Mouse (Mus musculus) left cerebral cortex, postnatal 25 days (tissue): Measurements from ENCODE around the gene Plcd1. TPM values are rescaled to one million over a fixed set of nuclear protein-coding genes. Genes with fewer than 3 reads are reported as not detected.
A peak's percentile ranks its signal among the peaks of the same experiment; 100 is the strongest.

ENCODE experiments used
- DNase-seq, 2 experiments: peaks; one replicate each; pipeline ENCODE4 v3.0.0; 2022; ENCODE audit warnings: low spot score in 2 of 2, mixed read lengths in 1 of 2
- intact Hi-C: fragments of 180-260 bp; cut with DNase I; formaldehyde crosslinking; loops from one replicate; pipeline ENCODE4 v1.15.1; 2025
- total RNA-seq, 2 experiments: library from RNA; stranded (reverse); gene quantifications; 2 replicates each; pipeline ENCODE4 v1.2.3; 2021

Plcd1 gene
- total RNA-seq, 2 experiments from 2014 or later, result 9.7 to 10.8 TPM

DNA sequence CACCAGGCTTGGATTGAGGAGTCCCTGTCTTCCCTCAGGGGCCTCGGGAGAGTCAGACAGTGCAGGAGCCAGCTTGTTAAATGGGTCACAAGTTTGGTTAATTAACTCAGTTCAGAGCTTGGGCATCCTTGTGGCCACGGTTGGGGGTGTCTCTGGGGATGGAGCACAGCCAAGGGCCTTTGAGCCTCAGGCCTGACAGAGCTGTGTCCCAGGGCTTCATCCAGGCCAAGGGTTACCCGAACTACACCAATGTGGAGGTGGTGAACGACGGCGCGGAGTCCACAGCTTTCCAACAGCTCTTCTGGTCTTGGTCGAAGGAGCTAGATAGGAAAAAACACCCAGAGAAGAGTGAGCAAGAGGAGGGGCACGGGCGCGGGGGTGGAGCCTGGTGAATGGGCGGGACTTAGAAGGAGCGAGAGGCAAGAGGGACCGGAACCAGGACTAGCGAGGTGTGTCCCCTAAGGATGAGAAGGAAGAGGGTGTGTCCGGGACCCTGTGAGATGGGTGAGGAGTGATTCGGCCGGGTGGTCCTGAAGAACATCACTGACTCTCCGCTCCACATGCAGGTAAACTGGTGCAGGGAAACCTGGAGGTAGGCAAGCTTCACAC is 30.2 kb downstream of the Plcd1 start:
- intact Hi-C loops, result loop anchor here (10.0 kb wide), 1 partner anchor 348 kb away; no protein-coding TSS in a partner anchor
- DNase-seq, result no peak

DNA sequence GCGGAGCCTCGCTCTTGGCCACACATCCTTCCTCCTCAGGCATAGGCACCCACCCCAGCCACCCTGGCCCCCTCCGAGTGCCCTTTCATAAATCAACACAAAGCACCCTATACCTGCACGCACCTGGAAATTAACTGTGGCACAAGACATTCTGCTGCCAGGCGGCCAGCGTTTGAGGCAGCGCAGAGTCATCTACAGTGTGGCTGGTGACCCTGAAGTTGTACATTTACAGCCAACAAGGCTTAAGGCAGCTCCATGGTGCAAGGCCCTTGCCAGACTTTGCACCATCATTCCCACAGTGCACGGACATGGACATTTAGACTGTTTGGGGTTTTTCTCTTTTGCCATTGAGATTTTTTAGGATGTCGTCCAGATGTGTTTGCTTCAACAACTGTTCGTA is 32.6 kb downstream of the Plcd1 start:
- intact Hi-C loops, result loop anchor here (10.0 kb wide), 1 partner anchor 346 kb away; no protein-coding TSS in a partner anchor
- DNase-seq, result no peak

DNA sequence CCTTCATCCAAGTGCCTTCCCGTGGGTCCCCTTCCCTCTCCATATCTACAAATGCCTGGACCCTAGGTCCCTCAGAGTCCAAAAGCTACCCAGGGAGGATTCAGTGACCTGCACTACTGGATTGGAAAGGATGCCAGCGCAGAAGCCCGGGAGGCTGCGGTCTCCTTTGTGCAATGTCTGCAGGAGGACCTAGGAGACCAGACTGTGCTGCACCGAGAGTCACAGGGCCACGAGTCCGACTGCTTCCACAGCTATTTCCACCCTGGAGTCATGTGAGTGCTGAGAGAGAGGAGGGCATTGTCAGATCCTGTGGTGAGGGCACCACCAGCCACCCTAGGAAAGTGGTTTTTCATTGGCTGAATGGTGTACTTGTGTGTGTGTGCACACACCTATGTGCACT is 35.1 kb downstream of the Plcd1 start:
- intact Hi-C loops, result no loop called here
- no peak for DNase-seq

DNA sequence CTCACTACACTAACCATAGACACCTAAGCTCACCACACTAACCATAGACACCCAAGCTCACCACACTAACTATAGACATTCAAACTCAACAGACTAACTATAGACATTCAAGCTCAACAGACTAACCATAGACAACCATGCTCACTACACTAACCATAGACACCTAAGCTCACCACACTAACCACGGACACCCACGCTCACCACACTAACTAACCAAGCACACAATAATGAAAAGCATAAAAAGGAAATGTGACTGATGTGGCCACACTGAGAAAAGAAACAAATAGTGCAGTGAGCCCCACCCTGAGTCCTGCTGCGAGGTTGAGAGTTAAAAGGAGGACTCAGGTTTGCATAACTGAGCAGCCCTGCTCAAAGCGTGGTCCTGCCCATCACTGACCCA is 38.0 kb downstream of the Plcd1 start:
- no peak for DNase-seq
- intact Hi-C loops, result no loop called here

DNA sequence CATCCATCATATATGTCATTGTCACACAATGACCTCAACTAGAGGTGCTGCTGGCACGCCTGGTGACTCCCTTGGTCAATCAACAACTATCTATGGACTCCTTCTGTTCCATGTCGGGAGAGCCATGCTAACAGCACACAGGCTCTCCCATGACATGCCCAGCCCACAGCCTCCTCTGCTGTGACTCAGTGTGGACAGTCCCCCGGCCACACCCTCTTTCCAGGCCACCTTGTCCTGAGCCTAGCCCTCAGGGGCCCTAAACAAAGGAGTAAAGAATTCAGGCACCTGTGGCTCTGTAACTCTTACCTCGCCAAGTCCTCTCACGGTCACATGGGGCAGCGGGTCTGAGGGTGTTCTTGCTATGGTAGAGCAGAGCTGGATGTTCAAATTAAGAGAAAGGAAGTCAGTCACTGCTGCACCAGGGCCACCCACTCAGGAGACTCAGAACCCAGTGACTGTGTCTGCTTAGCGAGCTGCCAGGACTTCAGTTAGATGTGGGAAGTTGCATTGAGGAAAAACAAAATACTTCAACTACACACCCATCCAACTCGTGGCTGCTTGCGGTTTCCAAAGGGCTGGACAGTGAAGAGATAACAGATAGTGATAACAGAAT is 39.2 kb downstream of the Plcd1 start:
- DNase-seq, result peak in 1 of 2 experiments; percentile 41
- intact Hi-C loops, result no loop called here

DNA sequence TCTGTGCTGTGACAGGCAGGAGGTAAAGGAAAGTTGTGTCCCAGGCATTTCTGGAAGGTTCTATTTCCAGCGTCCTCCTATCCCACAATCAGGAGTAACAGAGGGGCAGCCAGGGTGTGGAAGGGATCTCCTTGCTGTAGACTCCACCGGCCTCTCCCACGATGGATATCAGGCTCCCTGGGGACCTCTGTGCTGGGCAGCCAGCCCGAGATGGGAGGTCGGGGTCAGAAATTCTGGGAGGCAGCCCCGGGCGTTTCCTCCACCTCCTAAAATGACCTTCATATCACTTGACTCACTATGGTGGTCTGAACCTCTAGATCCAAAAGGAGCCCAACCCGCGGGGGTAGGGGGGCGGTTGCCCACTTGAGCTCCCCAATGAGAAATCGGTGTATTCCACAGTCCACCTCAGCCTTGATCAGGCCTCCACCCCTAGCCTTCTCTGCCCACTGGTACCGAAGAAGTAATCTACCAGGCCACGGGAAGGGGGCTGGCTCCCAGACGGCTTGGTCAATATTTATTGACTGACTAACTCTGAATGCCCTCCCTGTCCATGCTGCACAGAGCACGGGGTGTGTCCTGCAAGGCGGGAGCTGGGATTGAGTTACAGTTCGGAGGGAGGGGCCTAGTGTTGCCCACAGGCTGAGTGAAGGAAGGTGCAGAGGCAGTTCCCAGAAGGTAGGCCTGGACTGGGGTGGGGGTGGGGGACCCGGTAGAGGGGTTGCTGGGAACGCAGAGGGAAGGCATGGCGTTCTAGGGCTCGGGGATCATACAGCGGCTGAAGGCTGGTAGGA is 41.0 kb downstream of the Plcd1 start, which contains the start of gene Vill:
Vill (plus strand) TSS at position 625 of the 791 bp plus-strand sequence.
- no peak for DNase-seq
- intact Hi-C loops, result no loop called here

DNA sequence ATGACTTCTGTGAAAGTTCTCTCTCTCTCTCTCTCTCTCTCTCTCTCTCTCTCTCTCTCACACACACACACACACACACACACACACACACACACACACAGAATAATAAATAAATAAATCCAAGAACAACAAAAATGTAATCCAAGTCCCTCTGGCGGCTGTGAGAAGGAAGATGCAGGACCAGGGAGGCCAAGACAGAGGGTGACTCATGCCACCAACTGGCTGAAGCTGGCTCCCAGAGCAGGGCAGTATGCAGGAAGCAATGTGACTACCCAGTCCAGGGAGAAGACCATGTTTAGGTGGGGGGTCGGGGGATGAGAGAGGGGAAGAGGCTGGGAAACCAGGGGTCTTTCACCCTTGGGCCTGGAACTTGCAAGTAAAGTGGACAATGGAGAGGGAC is 42.1 kb downstream of the Plcd1 start:
- DNase-seq, result no peak
- intact Hi-C loops, result no loop called here

DNA sequence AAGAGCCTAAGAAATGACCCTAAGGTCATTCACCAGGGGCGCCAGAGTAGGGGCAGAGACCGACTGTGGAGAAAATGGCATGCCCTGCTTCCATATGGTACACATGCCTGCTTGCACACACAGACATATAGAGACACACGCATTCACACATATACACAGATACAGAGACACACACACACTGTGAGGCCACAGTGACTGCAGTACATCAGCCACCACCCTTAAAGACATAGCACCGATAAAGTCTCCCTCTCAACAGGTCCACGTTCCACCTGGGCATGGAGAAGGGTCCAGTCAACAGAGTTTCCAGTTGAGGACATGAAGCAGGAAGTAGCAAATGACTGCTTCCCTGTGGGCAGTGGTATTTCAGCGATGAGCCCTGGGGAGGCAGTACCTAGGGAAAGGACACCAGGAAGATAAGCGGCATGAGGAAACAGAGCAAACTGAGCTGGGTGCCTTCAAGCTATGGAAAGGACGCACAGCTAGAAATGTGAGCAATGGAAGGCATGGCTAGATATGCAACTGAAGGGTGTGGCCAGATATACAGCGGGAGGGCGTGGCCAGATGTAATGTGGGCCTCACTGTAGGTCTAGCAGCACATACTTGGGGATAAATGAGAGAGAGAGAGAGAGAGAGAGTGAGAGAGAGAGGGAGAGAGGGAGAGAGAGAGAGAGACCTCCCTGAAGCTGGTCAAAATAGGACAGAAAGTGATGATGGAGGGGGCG is 45.0 kb downstream of the Plcd1 start:
- DNase-seq, result no peak
- intact Hi-C loops, result no loop called here

DNA sequence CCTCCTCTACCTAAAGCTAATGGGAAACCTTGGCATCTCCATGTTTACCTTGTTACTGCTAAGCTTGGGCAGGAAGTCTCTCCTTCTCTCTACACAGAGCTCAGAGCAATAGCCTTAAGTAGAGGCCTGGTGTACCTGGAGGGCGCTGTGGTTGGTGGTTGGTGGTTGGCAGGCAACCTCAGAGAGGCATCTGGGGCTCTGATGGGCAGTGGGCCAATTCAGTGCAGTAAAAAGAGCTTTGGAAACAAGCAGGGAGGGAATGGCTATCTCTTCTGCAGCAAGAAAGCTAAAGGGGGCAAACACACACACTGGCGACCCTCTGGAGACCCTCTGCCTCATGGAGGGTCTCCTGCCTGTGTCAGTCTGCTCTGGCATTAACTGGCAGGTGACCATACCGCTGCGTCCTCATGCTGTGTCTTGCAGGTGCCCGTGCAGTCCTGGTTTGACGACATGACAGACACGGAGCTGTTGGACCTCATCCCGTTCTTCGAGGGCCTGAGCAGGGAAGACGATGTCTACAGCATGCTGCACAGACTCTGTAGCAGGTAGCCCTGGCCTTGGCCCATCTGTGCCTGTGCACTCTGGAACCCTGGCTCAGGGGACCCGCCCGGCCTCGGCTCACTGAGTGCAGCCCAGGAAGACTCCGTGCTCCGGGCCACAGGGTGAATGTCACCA is 53.1 kb downstream of the Plcd1 start:
- no peak for DNase-seq
- intact Hi-C loops, result no loop called here

DNA sequence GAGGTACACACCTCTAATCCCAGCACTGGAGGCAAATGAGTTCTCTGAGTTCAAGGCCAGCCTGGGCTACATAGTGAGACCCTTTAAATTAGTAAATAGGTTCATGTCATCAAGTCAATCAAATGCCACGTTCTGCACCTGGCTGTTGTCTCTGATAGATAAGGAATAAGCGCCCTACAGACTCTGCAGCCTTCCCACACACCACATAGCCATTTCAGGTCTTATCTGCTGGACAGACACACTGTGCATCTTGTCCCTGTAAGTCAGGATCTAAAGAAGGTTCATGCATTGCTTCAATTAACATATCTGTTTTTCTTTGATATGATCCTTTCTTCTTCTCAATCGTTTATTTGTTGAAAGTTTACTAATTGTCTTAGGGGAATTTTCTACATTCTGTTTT is 54.7 kb downstream of the Plcd1 start:
- no peak for DNase-seq
- intact Hi-C loops, result no loop called here

DNA sequence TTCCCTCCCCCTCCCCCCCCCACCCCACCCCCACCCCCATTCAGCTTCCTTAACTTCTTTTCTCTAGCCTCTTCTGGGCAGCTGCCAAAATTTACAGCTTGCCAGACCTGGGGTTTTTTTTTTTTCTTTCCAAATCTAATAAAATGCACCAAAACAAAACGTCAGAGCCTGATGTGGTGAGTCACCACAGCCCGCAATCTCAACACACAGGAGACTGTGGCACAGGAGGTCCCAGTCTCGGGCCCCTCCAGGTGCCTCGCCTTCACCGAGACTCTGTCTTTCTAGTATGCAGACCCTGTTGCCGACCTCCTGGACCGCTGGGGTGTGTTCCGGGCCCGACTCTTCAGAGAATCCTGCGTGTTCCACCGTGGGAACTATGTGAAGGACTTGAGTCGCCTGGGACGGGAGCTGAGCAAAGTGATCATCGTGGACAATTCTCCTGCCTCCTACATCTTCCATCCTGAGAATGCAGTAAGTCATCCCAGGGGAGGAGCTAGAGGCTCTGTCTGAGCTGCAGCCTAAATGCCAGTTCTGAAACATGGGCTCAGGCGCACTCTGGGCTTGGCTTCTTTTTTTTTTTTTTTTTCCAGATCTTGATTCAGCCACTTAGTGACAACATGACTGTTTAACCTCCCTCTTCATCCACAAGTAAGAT is 56.1 kb downstream of the Plcd1 start:
- DNase-seq, result peak; percentile 45 to 71

DNA sequence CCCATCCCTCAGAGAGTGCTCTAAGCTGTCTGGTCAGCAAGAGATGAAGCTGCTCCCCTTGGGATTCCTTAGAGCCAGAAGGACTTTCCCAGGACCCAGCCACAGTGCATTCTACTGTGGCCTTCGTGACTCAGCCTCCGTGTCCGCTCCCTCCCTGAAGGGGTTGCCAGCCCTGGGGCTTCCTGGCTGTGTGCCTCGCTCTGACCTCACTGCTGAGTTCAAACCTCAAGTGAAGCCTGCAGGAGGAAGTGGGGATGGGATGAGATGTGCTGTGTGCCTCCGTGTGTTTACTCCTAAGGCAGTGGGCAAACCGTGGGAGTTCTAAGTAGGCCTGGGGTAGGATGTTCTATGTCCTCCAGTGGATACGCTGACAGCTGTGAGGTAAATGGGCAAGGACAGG is 57.5 kb downstream of the Plcd1 start:
- intact Hi-C loops, result no loop called here
- DNase-seq, result peak in 1 of 2 experiments; percentile 33

More for the DNA sequence above, 56.1 kb downstream of the Plcd1 start:
- intact Hi-C loops, result no loop called here

DNA sequence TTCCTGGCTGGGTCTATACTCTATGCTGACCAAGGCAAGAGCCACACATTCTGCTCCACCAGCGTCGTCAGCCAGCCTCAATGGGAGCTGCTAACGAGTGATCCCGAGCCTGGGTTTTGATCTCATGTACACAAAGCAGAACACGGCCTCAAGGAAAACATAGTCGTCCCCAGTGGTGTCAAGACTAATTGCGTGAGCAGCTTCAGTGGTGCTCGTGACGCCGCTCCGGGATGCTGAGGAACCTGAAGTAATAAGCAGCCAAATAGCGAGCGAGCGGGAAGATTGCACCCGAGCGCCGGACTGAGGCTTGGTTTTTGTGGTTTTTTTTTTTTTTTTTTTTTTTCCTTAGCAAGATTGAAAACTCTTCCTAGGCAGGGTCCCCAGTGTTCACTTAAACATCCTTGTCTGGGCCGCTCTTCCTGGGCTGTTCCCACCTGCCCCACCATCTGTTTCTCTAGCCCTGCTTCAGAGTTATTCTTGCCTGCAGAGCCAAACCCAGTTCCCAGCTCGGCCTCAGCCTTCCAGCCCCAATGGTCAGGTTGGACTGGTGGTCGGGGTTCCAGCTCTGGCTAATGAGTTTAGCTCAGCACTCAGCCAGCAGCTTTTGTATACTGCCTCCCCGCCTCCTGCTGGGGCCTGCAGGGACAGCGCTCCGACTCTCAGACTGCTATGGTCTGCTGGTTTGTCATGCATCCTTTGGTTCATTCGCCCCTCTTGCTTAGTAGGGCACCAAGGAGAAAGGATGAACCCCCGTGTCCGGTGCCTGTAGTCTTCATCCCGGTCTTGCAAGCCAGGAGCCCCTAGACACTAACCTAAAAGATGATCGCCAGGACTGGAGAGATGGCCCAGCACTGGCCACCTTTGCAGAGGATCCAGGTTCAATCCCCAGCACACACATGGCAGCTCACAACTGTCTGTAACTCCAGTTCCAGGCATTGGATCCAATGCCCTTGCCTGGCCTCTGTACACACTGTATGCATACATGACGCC is 58.3 kb downstream of the Plcd1 start:
- DNase-seq, result no peak
- intact Hi-C loops, result no loop called here

DNA sequence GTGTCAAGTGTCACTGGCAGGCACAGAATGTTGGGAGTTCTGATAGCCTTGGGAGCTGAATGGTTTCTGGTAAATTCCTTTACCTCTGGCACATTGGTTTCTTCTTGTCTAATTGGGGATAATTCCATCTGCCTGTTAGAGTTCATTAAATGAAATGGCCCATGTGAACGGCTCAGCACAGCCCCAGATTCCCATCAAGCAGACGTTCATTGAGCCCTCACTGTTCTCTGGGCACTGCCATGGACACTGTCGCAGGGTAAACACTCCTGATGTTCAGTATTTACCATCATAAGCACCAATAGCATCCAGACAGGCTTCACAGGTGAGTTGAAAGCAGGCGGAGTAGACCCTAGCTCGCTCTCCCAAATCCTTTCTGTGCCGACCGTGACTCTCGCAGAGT is 59.2 kb downstream of the Plcd1 start:
- no peak for DNase-seq
- intact Hi-C loops, result no loop called here

DNA sequence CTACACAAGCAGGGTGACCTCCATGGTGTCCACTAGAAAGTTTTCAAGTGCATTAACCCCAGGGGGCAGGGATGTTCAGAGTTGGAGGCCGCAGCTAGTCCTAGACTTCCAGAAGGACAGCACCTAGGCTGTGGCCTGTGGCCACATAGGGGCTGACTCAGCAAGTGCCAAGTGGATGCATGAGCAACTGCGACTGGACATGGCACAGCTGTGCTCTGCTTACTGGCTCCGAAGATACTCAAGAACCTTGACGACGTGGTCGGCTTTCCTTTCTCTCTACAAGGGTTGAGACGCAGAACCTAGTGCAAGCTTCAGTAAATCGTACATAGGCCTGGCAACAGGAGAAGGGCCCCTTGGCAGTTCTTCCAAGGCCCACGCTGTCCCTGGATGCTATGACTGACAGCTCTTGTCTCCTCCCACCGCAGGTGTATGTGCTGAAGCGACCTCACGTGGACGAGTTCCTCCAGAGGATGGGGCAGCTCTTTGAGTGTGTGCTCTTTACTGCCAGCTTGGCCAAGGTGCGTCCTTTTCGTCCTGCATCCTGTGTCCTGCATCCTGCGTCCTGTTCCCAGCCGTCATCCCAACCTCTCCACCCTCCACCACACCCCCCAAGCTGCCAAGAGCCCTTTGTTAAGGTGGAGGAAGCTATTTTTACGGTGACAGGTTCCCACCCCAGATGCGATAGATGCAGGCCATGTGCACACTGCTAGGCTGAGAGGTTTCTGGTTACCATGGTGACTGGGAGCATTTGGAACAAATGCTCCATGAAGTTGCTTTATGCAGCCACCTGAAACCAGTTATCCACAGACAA is 60.0 kb downstream of the Plcd1 start:
- intact Hi-C loops, result loop anchor here (2.0 kb wide), 1 partner anchor 25 kb away; no protein-coding TSS in a partner anchor
- peak; percentile 52 to 68 for DNase-seq

DNA sequence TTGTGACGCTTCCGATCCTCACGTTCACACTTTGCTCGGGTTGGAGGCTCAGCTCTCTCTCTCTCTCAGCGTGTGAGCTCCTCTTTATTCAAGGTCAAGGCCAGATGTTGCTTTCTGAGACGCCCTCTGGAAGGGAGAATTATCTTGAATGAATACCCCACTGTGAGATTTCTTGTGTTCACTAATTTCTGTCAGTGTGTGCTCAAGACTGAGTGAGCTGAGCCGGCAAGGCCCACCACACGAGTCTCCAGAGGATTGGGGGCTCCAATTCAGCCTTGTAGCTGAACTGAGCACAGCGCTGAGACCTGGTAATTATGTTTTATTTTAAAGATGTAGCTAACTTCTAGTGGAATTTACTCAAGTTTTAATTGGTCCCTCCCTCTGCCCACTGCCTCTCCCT is 60.8 kb downstream of the Plcd1 start:
- no peak for DNase-seq
- intact Hi-C loops, result loop anchor here (2.0 kb wide), 1 partner anchor 24 kb away; no protein-coding TSS in a partner anchor

DNA sequence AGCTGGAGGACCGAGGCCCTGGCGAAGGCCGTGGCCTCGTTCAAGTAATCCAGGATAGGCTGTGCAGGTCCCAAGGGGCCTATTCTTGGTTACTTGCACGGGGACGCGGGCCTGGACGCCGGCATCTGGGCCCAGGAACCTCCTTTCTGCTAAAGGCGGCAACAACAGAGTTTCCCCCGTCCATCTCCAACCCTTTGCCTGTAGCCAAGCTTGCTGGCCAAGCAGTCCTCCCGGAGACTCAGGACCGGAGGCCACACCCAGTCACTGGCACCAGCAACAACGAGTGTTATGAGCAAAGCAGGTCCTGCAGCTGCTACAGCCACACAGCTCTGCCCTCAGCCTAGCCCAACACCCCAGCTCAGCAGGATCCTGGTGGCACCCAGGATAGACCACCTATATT is 61.5 kb downstream of the Plcd1 start:
- intact Hi-C loops, result loop anchor here (2.0 kb wide), 2 partner anchors 23 to 105 kb away; partner anchors contain the start of gene Ctdspl
- DNase-seq, result no peak
